17 mouse cellular contexts compared by ENCODE assay signal in genomic region chr1:87709020-87709419, GRCm38 (mm10). TPM values are rescaled to one million over a fixed set of nuclear protein-coding genes. Genes with fewer than 3 reads are reported as not detected.
A peak's percentile ranks its signal among the peaks of the same experiment; 100 is the strongest.
DNase-seq lines count a peak whose midpoint lies in the region; ATAC-seq and TF ChIP-seq lines count a peak whose summit lies in the region.
"Had no signal": no experiment of that assay in that cellular context is flagged by ENCODE, and none has a peak within 500 bp of the region (broad histone marks: within the 10 kb centered on the region; RNA-seq: fewer than 3 reads in every experiment).

No protein-coding gene starts in this region.

- no peaks in the 10 kb centered on the region for H3K27me3 ChIP-seq in hindbrain, postnatal 0 days (ENCODE audit: insufficient read depth, low read length)
- H3K27me3 ChIP-seq in hindbrain, embryonic 13.5 days: no peaks in the 10 kb centered on the region
- H3K27me3 ChIP-seq: hindbrain, embryonic 12.5 days; liver, embryonic 15.5 days had no signal

- 25% methylated on average over 6 of the region's 6 CpGs for WGBS in hindbrain, postnatal 0 days
- 40% methylated on average over 6 of the region's 6 CpGs for WGBS in hindbrain, embryonic 13.5 days

- ATAC-seq in hindbrain, postnatal 0 days: peak; percentile 68; the same call in 1 of the 2 replicates
- no peak for ATAC-seq in hindbrain, embryonic 13.5 days (ENCODE audit: low FRiP score)

- H3K4me3 ChIP-seq in hindbrain, postnatal 0 days (ENCODE audit: low read length): no peak overlapping the region
- H3K4me3 ChIP-seq in hindbrain, embryonic 13.5 days: no peak overlapping the region
- H3K4me3 ChIP-seq: hindbrain, embryonic 12.5 days; liver, embryonic 15.5 days; myocyte had no signal

- no peak overlapping the region for H3K4me2 ChIP-seq in hindbrain, postnatal 0 days (ENCODE audit: low read depth, low read length)
- H3K4me2 ChIP-seq in hindbrain, embryonic 13.5 days: no peak overlapping the region
- H3K4me2 ChIP-seq: hindbrain, embryonic 12.5 days; liver, embryonic 15.5 days had no signal

- no peaks in the 10 kb centered on the region for H3K36me3 ChIP-seq in hindbrain, postnatal 0 days (ENCODE audit: insufficient read depth, low read length)
- peaks cover 4% of the 10 kb centered on the region; the same call in 1 of the 2 replicates for H3K36me3 ChIP-seq in hindbrain, embryonic 13.5 days
- H3K36me3 ChIP-seq: hindbrain, embryonic 12.5 days had no signal

- H3K9ac ChIP-seq in hindbrain, postnatal 0 days (replicated peaks; ENCODE audit: low read length): no peak overlapping the region
- H3K9ac ChIP-seq in hindbrain, embryonic 13.5 days: no peak overlapping the region
- H3K9ac ChIP-seq: hindbrain, embryonic 12.5 days; liver, embryonic 15.5 days had no signal

- peak overlapping the region; percentile 28; the same call in 1 of the 2 replicates for H3K27ac ChIP-seq in hindbrain, postnatal 0 days
- no peak overlapping the region for H3K27ac ChIP-seq in hindbrain, embryonic 13.5 days
- H3K27ac ChIP-seq: hindbrain, embryonic 12.5 days; macrophage had no signal

- no peaks in the 10 kb centered on the region for H3K4me1 ChIP-seq in hindbrain, postnatal 0 days (ENCODE audit: insufficient read depth, low read length)
- no peaks in the 10 kb centered on the region; the same call in 1 of the 2 replicates for H3K4me1 ChIP-seq in hindbrain, embryonic 13.5 days (replicated peaks)

- intact Hi-C loops in left cerebral cortex, postnatal 25 days (cut with DNase I): loop anchor here (1.0 to 2.0 kb wide), 2 partner anchors 24 kb away; no protein-coding TSS in a partner anchor

- H3K9me3 ChIP-seq in hindbrain, postnatal 0 days (ENCODE audit: low read length): no peaks in the 10 kb centered on the region
- no peaks in the 10 kb centered on the region for H3K9me3 ChIP-seq in hindbrain, embryonic 13.5 days
- H3K9me3 ChIP-seq: liver, embryonic 15.5 days had no signal

- TF ChIP-seq CTCF in hindbrain, postnatal 0 days (IDR thresholded peaks at IDR 0.05; ENCODE audit: low read depth): no peak

- DNase-seq in hindbrain, postnatal 0 days (ENCODE audit: low spot score): peak; percentile 20
- peak; percentile 66 to 74 for DNase-seq in right cerebral cortex, adult 2 months (ENCODE audit: low spot score in 2 of 2)
- DNase-seq in right cerebral cortex, postnatal 4 days: no peak
- DNase-seq in left cerebral cortex, postnatal 25 days (ENCODE audit: low spot score in 2 of 2): peak; percentile 60 to 94
- DNase-seq in adrenal gland, adult 18-20 months (ENCODE audit: low spot score in 2 of 2): no peak
- no peak for DNase-seq in kidney, postnatal 10 days
- DNase-seq in urinary bladder, postnatal 25 days (ENCODE audit: low spot score): no peak
- DNase-seq: adrenal gland, postnatal 36 days; B cell, adult 2 months; cerebellum, adult 11 months; gastrocnemius, postnatal 36 days; kidney, adult 11 months had no signal

RNA-seq across cellular contexts. Expression of gene Atg16l1, which starts 46.6 kb away (rescaled TPM):
- 64.2 and 72.9 TPM in 2 replicates for total RNA-seq in hindbrain, postnatal 0 days (2014; rRNA removed)
- polyA plus RNA-seq in hindbrain, postnatal 0 days (2015; fragmentation: Nextera tagmentation; extraction: Ambion mirVana): 54.2 and 58.5 TPM in 2 replicates
- polyA plus RNA-seq in hindbrain, embryonic 13.5 days (2015; fragmentation: Nextera tagmentation; extraction: Ambion mirVana): 64.3 and 65.1 TPM in 2 replicates
- 10 to 100 TPM; 61.7 to 65.2 TPM for total RNA-seq in left cerebral cortex, postnatal 25 days (2021)
- 10 to 100 TPM; 35.8 to 36.8 TPM for total RNA-seq in adrenal gland, adult 18-20 months (2021)

Comparison
In these comparisons a context has a peak if more than half of its experiments do, and no peak if none do; other contexts are left out.
1. DNase-seq: peak in hindbrain, postnatal 0 days (single experiment), right cerebral cortex, adult 2 months (2 of 2) and left cerebral cortex, postnatal 25 days (2 of 2); none in right cerebral cortex, postnatal 4 days (single experiment), adrenal gland, adult 18-20 months (0 of 2), kidney, postnatal 10 days (single experiment) and urinary bladder, postnatal 25 days (single experiment).